Mouse (Mus musculus): ENCODE results near the gene Fbxo28.
"Not testable (repeated sequence)": the region's sequence is repeated elsewhere in the genome, so short reads cannot be mapped to it uniquely, and the experiment has no call there.

Fbxo28 gene

DNA sequence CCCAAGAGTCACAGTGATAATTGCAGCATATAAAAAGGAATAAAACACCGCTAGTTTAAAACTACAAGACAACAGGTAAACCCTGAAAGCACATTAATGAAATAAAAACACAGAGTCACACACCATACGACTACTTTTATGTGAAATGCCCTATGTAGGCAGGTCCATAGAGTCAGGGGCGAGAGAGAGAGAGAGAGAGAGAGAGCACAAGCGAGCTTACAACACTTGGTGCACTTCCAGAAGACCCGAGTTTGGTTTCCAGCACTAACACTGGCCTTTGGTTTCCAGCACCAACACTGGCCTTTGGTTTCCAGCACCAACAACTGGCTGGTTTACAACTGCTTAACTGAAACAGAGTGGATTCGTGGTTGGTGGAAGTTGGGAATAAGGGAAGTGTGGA lies 564 bp upstream of the Fbxo28 start:
- DNase-seq (ENCODE audit: low spot score in 2 of 2), result no peak

GRCm38 (mm10) chr1:182340281-182340680 lies 1.1 kb downstream of the Fbxo28 start:
- DNase-seq (ENCODE audit: low spot score in 2 of 2), result no peak

DNA sequence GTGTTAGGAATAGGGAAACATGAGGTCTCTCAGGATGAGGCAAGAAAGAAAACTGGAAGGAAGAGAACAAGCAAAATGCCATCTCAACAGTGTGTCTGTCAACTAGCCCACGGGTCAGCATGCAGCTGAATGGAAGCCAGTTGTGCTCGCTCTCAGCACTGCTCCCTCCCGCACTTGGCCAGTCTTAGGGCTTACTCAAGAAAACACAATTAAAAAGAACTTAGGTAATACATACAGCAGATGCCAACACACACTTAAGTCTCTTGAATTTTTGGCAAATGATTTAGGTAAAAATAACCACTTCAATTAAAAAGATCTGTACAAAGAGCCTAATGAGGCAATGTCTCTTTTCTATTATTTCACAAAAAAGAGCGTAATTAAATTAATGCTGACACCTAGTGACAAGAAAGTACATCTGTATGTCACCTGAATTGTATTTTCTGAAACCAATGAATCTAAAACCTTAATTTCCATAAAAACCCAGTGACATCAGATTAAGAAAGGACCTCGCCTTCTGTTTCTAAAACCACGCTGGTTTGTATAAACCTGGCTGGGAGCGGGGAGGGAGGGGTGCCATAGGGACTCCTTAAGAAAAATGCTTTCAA lies 2.4 kb downstream of the Fbxo28 start:
- no peak for DNase-seq (ENCODE audit: low spot score in 2 of 2)

DNA sequence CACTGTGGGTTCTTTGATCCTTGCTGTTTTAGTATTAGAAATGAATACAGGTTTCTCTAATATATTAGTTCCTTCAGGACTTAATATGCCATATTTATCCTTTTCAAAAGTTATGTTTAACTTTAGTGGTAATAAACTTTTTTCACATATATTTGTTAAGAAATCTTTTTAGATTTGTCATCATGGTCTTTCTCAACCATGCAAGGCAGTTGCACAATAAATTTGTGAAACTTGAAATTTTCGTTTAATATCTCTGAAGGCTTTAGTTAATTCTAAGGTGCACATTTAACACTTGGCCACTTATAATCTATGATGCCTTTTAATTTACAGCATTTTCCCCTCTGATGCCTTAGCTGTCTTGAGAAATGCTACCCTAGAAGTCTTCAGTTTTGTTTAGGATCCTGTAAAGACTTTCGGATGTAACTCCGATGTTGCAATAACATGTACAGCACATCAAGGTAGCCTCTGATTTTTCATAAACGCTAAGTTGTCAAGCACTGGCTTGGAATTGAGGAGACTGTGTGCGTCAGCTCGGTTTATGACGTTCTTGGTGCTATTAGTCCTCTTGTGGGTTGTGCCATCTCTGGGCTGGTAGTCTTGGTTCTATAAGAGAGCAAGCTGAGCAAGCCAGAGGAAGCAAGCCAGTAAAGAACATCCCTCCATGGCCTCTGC lies 7.5 kb downstream of the Fbxo28 start:
- DNase-seq (ENCODE audit: low spot score in 2 of 2), result no peak

DNA sequence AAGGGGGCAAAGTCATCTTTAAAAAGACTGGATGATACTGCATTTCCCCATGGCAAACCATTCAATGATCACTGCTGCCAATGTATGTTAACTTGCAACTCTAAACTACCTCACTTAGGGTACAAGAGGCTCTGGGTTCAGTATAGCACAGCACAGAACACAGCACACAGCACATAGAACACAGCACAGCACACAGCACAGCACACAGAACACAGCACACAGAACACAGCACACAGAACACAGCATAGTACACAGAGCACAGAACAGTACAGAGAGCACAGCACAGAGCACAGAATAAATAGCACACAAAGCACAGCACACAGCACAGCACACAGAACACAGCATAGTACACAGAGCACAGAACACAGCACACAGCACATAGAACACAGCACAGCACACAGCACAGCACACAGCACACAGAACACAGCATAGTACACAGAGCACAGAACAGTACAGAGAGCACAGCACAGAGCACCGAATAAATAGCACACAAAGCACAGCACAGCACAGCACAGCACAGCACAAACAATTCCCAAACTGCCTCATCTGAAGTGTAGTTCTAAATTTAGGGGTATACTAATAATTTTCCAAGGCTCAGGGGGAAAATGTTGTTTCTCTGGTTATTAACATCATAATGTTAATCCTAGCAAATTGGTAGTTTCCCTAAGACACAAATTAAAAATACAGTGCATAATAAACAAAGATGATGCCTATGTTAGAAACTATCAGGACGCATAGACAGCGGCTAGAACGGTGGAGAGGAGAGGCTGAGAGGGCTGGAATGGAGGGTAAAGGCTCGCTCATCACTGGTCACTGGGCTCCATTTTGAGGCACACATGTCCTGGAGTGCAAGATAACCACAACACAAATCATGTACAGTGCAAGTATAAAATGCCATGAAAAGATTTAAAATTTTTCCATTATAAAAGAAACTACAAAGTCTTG lies 9.1 kb downstream of the Fbxo28 start:
- DNase-seq (ENCODE audit: low spot score in 2 of 2), result no peak

- DNase-seq (ENCODE audit: low spot score in 2 of 2), result no peak
Measured at GRCm38 (mm10) chr1:182325919-182326318, 15.5 kb downstream of the Fbxo28 start.

GRCm38 (mm10) chr1:182324552-182324951 lies 16.9 kb downstream of the Fbxo28 start:
- DNase-seq (ENCODE audit: low spot score in 2 of 2), result no peak

- DNase-seq (ENCODE audit: low spot score in 2 of 2), result no peak
Measured at GRCm38 (mm10) chr1:182323139-182323538, 18.3 kb downstream of the Fbxo28 start.

- DNase-seq (ENCODE audit: low spot score in 2 of 2), result no peak
Measured at GRCm38 (mm10) chr1:182314201-182314600, 27.2 kb downstream of the Fbxo28 start.

DNA sequence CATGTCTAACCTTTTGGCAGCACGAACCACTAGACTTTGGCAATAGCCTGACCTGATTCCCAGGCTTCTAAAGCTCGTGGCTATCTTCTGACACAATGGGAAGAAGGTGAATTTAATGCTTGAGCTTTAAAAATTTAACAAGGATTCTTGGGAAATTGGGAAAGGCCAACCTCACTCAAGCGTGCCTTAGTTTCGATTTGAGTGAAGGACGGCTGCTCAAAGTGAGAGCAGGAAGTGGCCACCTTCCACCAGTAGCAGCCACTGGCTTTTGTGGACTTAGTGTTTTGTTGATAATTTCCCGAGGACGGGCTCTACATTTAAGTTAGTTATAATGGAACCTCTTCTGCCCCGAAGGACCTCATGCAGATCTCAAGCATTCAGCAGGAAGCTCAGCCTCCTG lies 28.2 kb downstream of the Fbxo28 start:
- DNase-seq (ENCODE audit: low spot score in 2 of 2), result no peak

DNA sequence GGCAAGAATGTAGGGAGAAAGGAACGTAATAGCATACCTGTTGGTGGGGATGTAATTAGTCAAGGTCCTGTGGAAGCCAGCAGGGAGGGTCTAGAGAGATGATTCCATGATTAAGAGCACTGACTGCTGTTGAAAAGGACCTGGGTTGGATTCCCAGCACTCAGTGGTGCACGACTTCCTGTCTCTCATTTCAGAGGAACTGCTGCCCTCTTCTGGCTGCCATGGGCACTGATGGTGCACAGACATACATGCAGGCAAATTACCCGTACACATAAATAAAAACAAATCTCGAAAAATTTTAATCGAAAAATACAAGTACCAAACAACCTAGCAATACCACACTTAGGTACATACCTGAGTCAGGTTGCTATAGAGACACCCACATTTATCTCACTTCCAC lies 30.1 kb downstream of the Fbxo28 start:
- no peak for DNase-seq (ENCODE audit: low spot score in 2 of 2)

- no peak for DNase-seq (ENCODE audit: low spot score in 2 of 2)
Measured at GRCm38 (mm10) chr1:182310316-182310715, 31.1 kb downstream of the Fbxo28 start.

GRCm38 (mm10) chr1:182309403-182309802 lies 32.0 kb downstream of the Fbxo28 start:
- DNase-seq (ENCODE audit: low spot score in 2 of 2), result no peak

DNA sequence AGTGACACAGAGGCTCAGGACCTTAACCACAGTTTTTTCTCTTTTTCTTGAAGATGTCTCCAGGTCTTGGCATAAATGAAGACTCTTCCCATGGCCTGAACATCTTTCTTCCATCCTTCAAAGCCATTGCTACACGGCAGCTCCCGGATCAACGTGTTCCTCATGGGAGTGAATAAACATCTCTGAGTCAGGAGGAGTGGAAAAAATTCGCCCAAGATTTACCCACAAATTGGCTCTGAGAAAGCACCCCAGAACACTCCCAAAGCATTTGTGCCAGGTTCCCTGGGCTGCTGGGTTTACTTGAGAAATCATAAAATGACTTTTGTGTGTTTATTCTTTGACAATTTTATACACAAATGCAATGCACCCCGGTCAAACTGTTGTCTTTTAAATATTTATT lies 38.5 kb downstream of the Fbxo28 start:
- DNase-seq (ENCODE audit: low spot score in 2 of 2), result no peak

DNA sequence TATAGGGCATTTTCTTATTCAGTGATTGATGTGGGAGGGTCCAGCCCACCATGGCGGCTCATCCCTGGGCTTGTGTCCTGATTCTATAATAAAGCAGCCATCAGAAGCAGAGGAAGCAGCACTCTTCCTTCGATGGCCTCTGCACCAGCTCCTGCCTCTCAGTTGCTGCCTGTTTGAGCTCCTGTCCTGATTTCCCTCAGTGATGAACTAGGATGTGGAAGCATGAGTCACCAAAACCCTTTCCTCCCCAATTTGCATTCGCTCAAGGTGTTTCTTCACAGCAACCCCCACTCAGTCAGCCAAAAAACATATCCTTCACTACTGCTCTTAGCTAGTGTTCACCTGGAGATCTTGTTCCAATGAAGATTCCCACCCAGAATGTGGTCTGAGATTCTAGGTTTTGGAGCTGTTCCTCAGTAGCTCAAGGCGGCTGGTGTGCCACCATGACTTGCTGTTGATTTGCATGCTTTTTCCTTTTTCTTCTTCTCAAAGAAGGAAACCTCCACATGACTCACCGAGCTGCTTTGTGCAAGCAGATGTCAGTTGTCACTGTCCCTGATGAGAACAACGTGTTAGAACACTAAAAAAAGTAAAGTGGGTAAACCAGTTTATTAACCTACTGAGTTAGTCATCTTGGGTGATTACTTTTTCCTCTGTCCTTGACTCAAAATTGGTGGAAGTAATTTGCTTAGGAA lies 39.1 kb downstream of the Fbxo28 start:
- no peak for DNase-seq (ENCODE audit: low spot score in 2 of 2)

DNA sequence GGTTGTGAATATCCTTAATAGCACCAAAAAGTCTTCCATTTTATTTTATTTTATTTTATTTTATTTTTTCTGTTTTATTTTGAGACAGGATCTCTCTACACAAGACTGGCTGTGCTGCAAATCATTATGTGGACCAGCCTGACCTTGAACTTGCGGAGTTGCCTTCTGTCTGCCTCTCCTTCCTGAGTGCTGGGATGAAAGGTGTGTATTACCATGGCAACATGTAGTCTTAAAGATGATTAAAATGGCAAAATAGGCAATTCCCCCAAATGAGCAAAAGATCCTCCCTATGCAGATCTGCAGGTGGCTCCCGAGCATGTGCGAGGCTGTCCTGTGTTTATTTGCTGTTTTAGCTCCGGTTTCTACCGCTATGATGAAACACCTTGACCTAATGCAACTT lies 43.6 kb downstream of the Fbxo28 start:
- no peak for DNase-seq (ENCODE audit: low spot score in 2 of 2)

- no peak for DNase-seq (ENCODE audit: low spot score in 2 of 2)
Measured at GRCm38 (mm10) chr1:182297246-182297645, 44.2 kb downstream of the Fbxo28 start.

GRCm38 (mm10) chr1:182296816-182297215 lies 44.6 kb downstream of the Fbxo28 start:
- DNase-seq (ENCODE audit: low spot score in 2 of 2), result no peak

- no peak for DNase-seq (ENCODE audit: low spot score in 2 of 2)
Measured at GRCm38 (mm10) chr1:182296141-182296540, 45.3 kb downstream of the Fbxo28 start.

GRCm38 (mm10) chr1:182292291-182292690 lies 49.1 kb downstream of the Fbxo28 start:
- no peak for DNase-seq (ENCODE audit: low spot score in 2 of 2)

GRCm38 (mm10) chr1:182290741-182291140 lies 50.7 kb downstream of the Fbxo28 start:
- DNase-seq (ENCODE audit: low spot score in 2 of 2), result not testable (repeated sequence)

DNA sequence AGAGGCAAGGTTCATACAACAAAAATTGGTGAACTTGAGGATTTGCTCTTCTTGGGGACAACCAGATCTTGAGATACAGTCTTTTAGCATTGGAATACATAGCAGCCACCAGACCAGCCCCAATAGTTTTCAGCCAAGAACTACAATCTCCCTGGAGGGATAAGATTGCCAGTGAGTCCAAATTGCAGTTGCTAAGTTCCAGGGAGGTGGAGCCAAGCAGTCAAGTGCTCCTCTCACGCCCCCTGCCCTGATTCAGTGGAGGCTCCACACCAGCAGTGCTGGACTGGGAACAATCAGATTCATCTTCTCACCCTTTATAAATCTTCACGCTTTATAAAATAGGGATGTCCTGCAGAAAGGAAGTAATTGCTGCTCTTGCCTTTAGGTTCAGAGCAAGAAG lies 51.6 kb downstream of the Fbxo28 start:
- DNase-seq (ENCODE audit: low spot score in 2 of 2), result no peak
